Mouse (Mus musculus) heart, adult 2 months (tissue): ENCODE results near the gene Gm6096.

Experiments
- CTCF ChIP-seq: fragments of 200-600 bp; IDR thresholded peaks from 2 replicates; pipeline ENCODE4 v1.8.1; 2022; ENCODE audit warnings: antibody characterized with exemption, mild to moderate bottlenecking, moderate library complexity
- POLR2A ChIP-seq: fragments of 200-500 bp; IDR thresholded peaks from 2 replicates; pipeline ENCODE4 v1.6.1; 2011; ENCODE audit warnings: mild to moderate bottlenecking, low read depth, low read length, control low read depth; ENCODE audit not compliant: insufficient read depth

DNA sequence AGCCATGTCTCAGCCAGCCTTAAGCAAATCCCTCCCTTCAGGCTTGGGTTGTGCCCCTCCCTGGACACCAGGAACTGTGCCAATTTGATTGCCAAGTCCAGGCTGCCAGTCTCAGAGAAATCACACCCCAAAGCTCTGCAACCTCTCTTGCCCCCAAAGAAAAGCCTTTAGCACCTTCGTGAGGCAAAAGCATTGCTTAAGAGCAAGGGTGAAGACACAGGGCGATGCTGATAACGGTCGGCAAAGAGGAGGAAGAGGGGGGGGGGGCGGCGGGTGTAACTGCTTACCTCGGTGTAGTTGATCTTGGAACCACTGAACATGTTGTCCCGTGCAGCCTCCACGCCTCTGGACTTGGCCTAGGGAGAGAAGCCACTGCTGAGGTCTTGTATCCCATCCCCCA lies 22.2 kb upstream of the Gm6096 start:
- TF ChIP-seq POLR2A: no peak
- no peak for TF ChIP-seq CTCF
